Mouse (Mus musculus) embryonic fibroblast, embryonic 13.5 days (primary cell): ENCODE data around the gene Polq.

Source experiments
- CTCF ChIP-seq: IDR thresholded peaks from 2 replicates; pipeline ENCODE4 v1.5.1; 2011; ENCODE audit warnings: mild to moderate bottlenecking, control low read depth, low read length, moderate library complexity, borderline replicate concordance; ENCODE audit not compliant: insufficient read depth
- POLR2A ChIP-seq: IDR thresholded peaks from 2 replicates; pipeline ENCODE4 v1.6.1; 2011; ENCODE audit warnings: low read depth, mild to moderate bottlenecking, control low read depth, low read length, moderate library complexity

DNA sequence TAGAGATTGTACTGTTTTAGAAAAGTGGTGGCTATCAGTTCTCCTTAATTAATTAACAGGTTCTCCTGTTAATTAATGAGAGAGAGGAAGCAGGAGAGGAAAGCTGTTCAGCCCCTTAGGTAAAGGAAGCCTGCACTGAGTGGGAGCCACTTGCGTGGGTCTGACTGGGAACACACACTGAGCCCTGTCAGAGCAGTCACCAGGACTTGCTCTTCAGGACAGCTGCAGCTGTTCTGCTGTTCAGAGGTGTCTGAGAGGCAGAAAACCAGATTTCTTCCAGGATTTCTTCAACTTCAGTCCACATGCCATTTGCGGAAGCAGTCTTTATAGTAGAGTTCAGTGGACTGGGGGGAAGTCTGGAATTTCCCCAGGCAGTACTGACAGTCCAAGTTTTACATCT, 24.2 kb upstream of the Polq start:
- TF ChIP-seq CTCF (no peak), POLR2A (no peak)
